Comparison of ENCODE assay signal across 9 mouse cellular contexts in genomic region chr2:146347942-146348341, GRCm38 (mm10).
DNase-seq lines count a peak whose midpoint lies in the region; ATAC-seq and TF ChIP-seq lines count a peak whose summit lies in the region.
"Had no signal": no experiment of that assay in that cellular context is flagged by ENCODE, and none has a peak within 500 bp of the region (broad histone marks: within the 10 kb centered on the region; RNA-seq: fewer than 3 reads in every experiment).

No protein-coding gene starts in this region.

- no peak overlapping the region for H3K4me3 ChIP-seq in hindbrain, embryonic 15.5 days
- H3K4me3 ChIP-seq: heart, embryonic 15.5 days; limb, embryonic 15.5 days had no signal

- no peaks in the 10 kb centered on the region for H3K4me1 ChIP-seq in hindbrain, embryonic 15.5 days (replicated peaks)
- H3K4me1 ChIP-seq: heart, embryonic 15.5 days; limb, embryonic 15.5 days had no signal

- intact Hi-C loops in left cerebral cortex, postnatal 4 days (cut with DNase I) = no loop called here

- 48% methylated on average over 2 of the region's 2 CpGs for WGBS in hindbrain, embryonic 15.5 days

- ATAC-seq in hindbrain, embryonic 15.5 days (ENCODE audit: low FRiP score, low read depth) = peak; percentile 91
- ATAC-seq in megakaryocyte, adult 5-6 weeks (ENCODE audit: poor library complexity, severe bottlenecking) = no peak

- no peak for TF ChIP-seq CTCF in brain, embryonic 14.5 days (IDR thresholded peaks at IDR 0.05; ENCODE audit: borderline replicate concordance, extremely low read depth, insufficient read depth, insufficient read length)

- no peak overlapping the region for H3K9ac ChIP-seq in hindbrain, embryonic 15.5 days
- H3K9ac ChIP-seq: heart, embryonic 15.5 days; limb, embryonic 15.5 days had no signal

- H3K27ac ChIP-seq in hindbrain, embryonic 15.5 days (replicated peaks) = no peak overlapping the region
- H3K27ac ChIP-seq: heart, embryonic 15.5 days; limb, embryonic 15.5 days had no signal

- peaks cover 21% of the 10 kb centered on the region for H3K36me3 ChIP-seq in hindbrain, embryonic 15.5 days

- peak; percentile 69 for DNase-seq in Muller cell, postnatal 12 days (ENCODE audit: inconsistent ontology term)
- DNase-seq in brain, embryonic 14.5 days (ENCODE audit: low read depth) = peak; percentile 95
- peak; percentile 37 for DNase-seq in left cerebral cortex, postnatal 4 days
- no peak for DNase-seq in ovary, adult 18-20 months (ENCODE audit: low spot score)
- DNase-seq in cerebellum, adult 18-20 months = no peak

- no peaks in the 10 kb centered on the region for H3K9me3 ChIP-seq in hindbrain, embryonic 15.5 days
- H3K9me3 ChIP-seq: heart, embryonic 15.5 days; limb, embryonic 15.5 days had no signal

- no peak overlapping the region for H3K4me2 ChIP-seq in hindbrain, embryonic 15.5 days
- H3K4me2 ChIP-seq: heart, embryonic 15.5 days; limb, embryonic 15.5 days had no signal

- H3K27me3 ChIP-seq in hindbrain, embryonic 15.5 days = no peaks in the 10 kb centered on the region
- H3K27me3 ChIP-seq: heart, embryonic 15.5 days; limb, embryonic 15.5 days had no signal

- TF ChIP-seq POLR2A in brain, embryonic 14.5 days (IDR thresholded peaks at IDR 0.05; ENCODE audit: borderline replicate concordance, extremely low read depth, insufficient read depth, insufficient read length, poor library complexity, severe bottlenecking) = no peak

Comparison
In these comparisons a context has a peak if more than half of its experiments do, and no peak if none do; other contexts are left out.
1. DNase-seq: peak in Muller cell, postnatal 12 days (single experiment), brain, embryonic 14.5 days (single experiment) and left cerebral cortex, postnatal 4 days (single experiment); none in ovary, adult 18-20 months (single experiment) and cerebellum, adult 18-20 months (0 of 2).